Mouse (Mus musculus): ENCODE measurements at regions not wholly inside any gene's neighbourhood (a gene's known extent, or its start where the extent isn't known, plus 50 kb on each side); places are given as distances from the start of the nearest gene placed in this dataset.
A peak's percentile ranks its signal among the peaks of the same experiment; 100 is the strongest.
"Not testable (repeated sequence)": the region's sequence is repeated elsewhere in the genome, so short reads cannot be mapped to it uniquely, and the experiment has no call there.

- no peak overlapping the region for H3K4me2 ChIP-seq (replicated peaks; ENCODE audit: low read depth, low read length, severe bottlenecking)
- H3K9me3 ChIP-seq (ENCODE audit: control insufficient read depth, low read length), result no peaks in the 10 kb centered on the region
- H3K9ac ChIP-seq (ENCODE audit: low read depth, low read length, severe bottlenecking), result no peak overlapping the region
- no peaks in the 10 kb centered on the region for H3K36me3 ChIP-seq (ENCODE audit: control insufficient read depth, insufficient read depth, low read length)
- no peak for DNase-seq (ENCODE audit: low spot score)
- H3K27me3 ChIP-seq (ENCODE audit: control insufficient read depth, insufficient read depth, low read length), result no peaks in the 10 kb centered on the region
- no peak overlapping the region for H3K4me3 ChIP-seq (replicated peaks; ENCODE audit: low read length)
- no peak for ATAC-seq (ENCODE audit: low FRiP score, low read depth)
- WGBS, result 68% methylated on average over 6 of the region's 6 CpGs
- H3K27ac ChIP-seq (replicated peaks; ENCODE audit: low read depth, low read length), result no peak overlapping the region
- TF ChIP-seq POLR2A (IDR thresholded peaks at IDR 0.05; ENCODE audit: borderline replicate concordance, extremely low read depth, insufficient read depth, insufficient read length), result no peak
- H3K4me1 ChIP-seq (ENCODE audit: control insufficient read depth, insufficient read depth, low read length), result no peaks in the 10 kb centered on the region
These were observed 272.1 kb upstream of the Cdh4 start for GRCm38 (mm10) chr2:179170157-179170556.

GRCm38 (mm10) chr2:179170608-179171007, 271.6 kb upstream of the Cdh4 start:
- no peak for TF ChIP-seq POLR2A (IDR thresholded peaks at IDR 0.05; ENCODE audit: borderline replicate concordance, extremely low read depth, insufficient read depth, insufficient read length)
- Histone ChIP-seq H3K4me3 (replicated peaks; ENCODE audit: low read length) (no peak overlapping the region), H3K4me2 (replicated peaks; ENCODE audit: low read depth, low read length, severe bottlenecking) (no peak overlapping the region), H3K27me3 (ENCODE audit: control insufficient read depth, insufficient read depth, low read length) (no peaks in the 10 kb centered on the region), H3K9me3 (ENCODE audit: control insufficient read depth, low read length) (no peaks in the 10 kb centered on the region), H3K9ac (ENCODE audit: low read depth, low read length, severe bottlenecking) (no peak overlapping the region), H3K36me3 (ENCODE audit: control insufficient read depth, insufficient read depth, low read length) (no peaks in the 10 kb centered on the region), H3K4me1 (ENCODE audit: control insufficient read depth, insufficient read depth, low read length) (no peaks in the 10 kb centered on the region), H3K27ac (replicated peaks; ENCODE audit: low read depth, low read length) (no peak overlapping the region)
- ATAC-seq (ENCODE audit: low FRiP score, low read depth), result no peak
- 39% methylated on average over 3 of the region's 3 CpGs for WGBS
- DNase-seq (ENCODE audit: low spot score), result no peak

- H3K27me3 ChIP-seq (ENCODE audit: control insufficient read depth, insufficient read depth, low read length); DNase-seq (ENCODE audit: low spot score); H3K27ac ChIP-seq (replicated peaks; ENCODE audit: low read depth, low read length); H3K9ac ChIP-seq (ENCODE audit: low read depth, low read length, severe bottlenecking); H3K9me3 ChIP-seq (ENCODE audit: control insufficient read depth, low read length); H3K4me1 ChIP-seq (ENCODE audit: control insufficient read depth, insufficient read depth, low read length); H3K36me3 ChIP-seq (ENCODE audit: control insufficient read depth, insufficient read depth, low read length); ATAC-seq (ENCODE audit: low FRiP score, low read depth): not testable (repeated sequence)
- H3K4me2 ChIP-seq (replicated peaks; ENCODE audit: low read depth, low read length, severe bottlenecking), result peak overlapping the region; percentile 31
- WGBS, result 5% methylated on average over 28 of the region's 35 CpGs
- peak overlapping the region; percentile 15 for H3K4me3 ChIP-seq (replicated peaks; ENCODE audit: low read length)
These were observed 265.2 kb upstream of the Cdh4 start for GRCm38 (mm10) chr2:179176835-179177530.

- Histone ChIP-seq H3K4me2 (replicated peaks; ENCODE audit: low read depth, low read length, severe bottlenecking) (no peak overlapping the region), H3K27ac (replicated peaks; ENCODE audit: low read depth, low read length) (no peak overlapping the region), H3K27me3 (ENCODE audit: control insufficient read depth, insufficient read depth, low read length) (no peaks in the 10 kb centered on the region; the same call in 1 of the 2 replicates), H3K9ac (ENCODE audit: low read depth, low read length, severe bottlenecking) (no peak overlapping the region), H3K4me1 (ENCODE audit: control insufficient read depth, insufficient read depth, low read length) (no peaks in the 10 kb centered on the region), H3K9me3 (ENCODE audit: control insufficient read depth, low read length) (no peaks in the 10 kb centered on the region), H3K36me3 (ENCODE audit: control insufficient read depth, insufficient read depth, low read length) (no peaks in the 10 kb centered on the region), H3K4me3 (replicated peaks; ENCODE audit: low read length) (no peak overlapping the region)
- no peak for ATAC-seq (ENCODE audit: low FRiP score, low read depth)
- TF ChIP-seq POLR2A (IDR thresholded peaks at IDR 0.05; ENCODE audit: borderline replicate concordance, extremely low read depth, insufficient read depth, insufficient read length), result no peak
- WGBS, result 72% methylated on average over 3 of the region's 3 CpGs
- no peak for DNase-seq (ENCODE audit: low spot score)
These were observed 260.9 kb upstream of the Cdh4 start for GRCm38 (mm10) chr2:179181366-179181765.

GRCm38 (mm10) chr2:179182123-179182522, 260.1 kb upstream of the Cdh4 start:
- no peaks in the 10 kb centered on the region for H3K36me3 ChIP-seq (ENCODE audit: control insufficient read depth, insufficient read depth, low read length)
- DNase-seq (ENCODE audit: low spot score), result no peak
- no peak for ATAC-seq (ENCODE audit: low FRiP score, low read depth)
- no peaks in the 10 kb centered on the region for H3K9me3 ChIP-seq (ENCODE audit: control insufficient read depth, low read length)
- H3K4me2 ChIP-seq (replicated peaks; ENCODE audit: low read depth, low read length, severe bottlenecking), result no peak overlapping the region
- no peaks in the 10 kb centered on the region; the same call in 1 of the 2 replicates for H3K27me3 ChIP-seq (ENCODE audit: control insufficient read depth, insufficient read depth, low read length)
- no peak for TF ChIP-seq POLR2A (IDR thresholded peaks at IDR 0.05; ENCODE audit: borderline replicate concordance, extremely low read depth, insufficient read depth, insufficient read length)
- H3K27ac ChIP-seq (replicated peaks; ENCODE audit: low read depth, low read length), result no peak overlapping the region
- H3K9ac ChIP-seq (ENCODE audit: low read depth, low read length, severe bottlenecking), result no peak overlapping the region
- no peak overlapping the region for H3K4me3 ChIP-seq (replicated peaks; ENCODE audit: low read length)
- 84% methylated on average over 4 of the region's 4 CpGs for WGBS
- no peaks in the 10 kb centered on the region for H3K4me1 ChIP-seq (ENCODE audit: control insufficient read depth, insufficient read depth, low read length)

Measured in limb, embryonic 14.5 days (tissue).